Mouse (Mus musculus): ENCODE measurements around the gene Tbc1d10c. TPM values are rescaled to one million over a fixed set of nuclear protein-coding genes. Genes with fewer than 3 reads are reported as not detected.
A peak's percentile ranks its signal among the peaks of the same experiment; 100 is the strongest.

Tbc1d10c gene
- polyA plus RNA-seq, 1 experiment from 2014 or later, result 2.0 TPM

DNA sequence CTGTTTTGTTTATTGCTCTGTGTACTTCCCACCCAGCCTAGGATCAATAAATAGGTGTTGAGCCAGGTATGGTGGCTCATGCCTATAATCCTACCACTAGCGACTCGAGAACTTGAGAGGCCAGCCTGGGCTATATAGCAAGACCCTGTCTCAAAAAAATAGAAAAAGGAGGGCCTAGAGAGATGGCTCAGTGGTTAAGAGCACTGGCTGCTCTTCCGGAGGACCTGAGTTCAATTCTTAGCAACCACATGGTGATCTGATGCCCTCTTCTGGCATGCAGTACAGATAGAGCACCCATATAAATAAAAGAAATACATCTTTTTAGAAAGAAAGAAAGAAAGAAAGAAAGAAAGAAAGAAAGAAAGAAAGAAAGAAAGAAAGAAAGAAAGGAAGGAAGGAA lies 12.1 kb upstream of the Tbc1d10c start:
- WGBS, result 53% methylated on average over 3 of the region's 3 CpGs
- peaks cover 8% of the 10 kb centered on the region; the same call in 1 of the 2 replicates for H3K36me3 ChIP-seq (ENCODE audit: control insufficient read depth, insufficient read depth)
- H3K9ac ChIP-seq (ENCODE audit: low read depth, low read length), result no peak overlapping the region
- no peak overlapping the region for H3K4me3 ChIP-seq (ENCODE audit: low read depth, low read length)
- TF ChIP-seq CTCF (IDR thresholded peaks at IDR 0.05; ENCODE audit: low read depth), result peak; percentile 37
- H3K27ac ChIP-seq (ENCODE audit: low read depth, low read length), result no peak overlapping the region
- no peak for ATAC-seq
- peaks cover 12% of the 10 kb centered on the region; the same call in 1 of the 2 replicates for H3K4me1 ChIP-seq (replicated peaks; ENCODE audit: control insufficient read depth, insufficient read depth, low read length)
- no peak overlapping the region for H3K4me2 ChIP-seq (replicated peaks; ENCODE audit: low read depth)
- 0 out of 2 replicates have a peak, but pooled peaks cover 2% of the 10 kb centered on the region for H3K27me3 ChIP-seq (replicated peaks; ENCODE audit: control insufficient read depth, insufficient read depth, low read length)
- no peaks in the 10 kb centered on the region for H3K9me3 ChIP-seq (ENCODE audit: control insufficient read depth)

DNA sequence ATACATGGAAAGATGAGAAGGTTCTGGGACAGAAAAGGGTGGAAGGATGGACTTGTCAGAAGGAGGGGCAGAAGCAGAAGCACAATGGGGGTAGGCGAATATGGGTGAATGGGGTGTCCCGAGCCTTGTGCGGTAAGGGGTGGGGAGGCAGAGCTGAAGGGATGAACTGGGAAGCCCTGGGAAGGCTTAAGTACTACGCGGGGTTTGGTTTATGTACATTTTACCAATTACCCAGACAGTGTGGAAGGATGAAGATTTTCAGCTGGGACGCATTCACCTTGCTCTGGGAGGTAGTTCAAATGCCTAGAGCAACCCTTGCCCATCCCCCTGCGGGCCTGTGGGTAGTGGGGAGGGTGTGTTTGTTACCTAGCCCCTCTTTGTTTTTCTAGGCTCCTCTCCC lies 11.1 kb upstream of the Tbc1d10c start:
- H3K4me1 ChIP-seq (replicated peaks; ENCODE audit: control insufficient read depth, insufficient read depth, low read length), result peaks cover 12% of the 10 kb centered on the region; the same call in 1 of the 2 replicates
- H3K27me3 ChIP-seq (replicated peaks; ENCODE audit: control insufficient read depth, insufficient read depth, low read length), result 0 out of 2 replicates have a peak, but pooled peaks cover 2% of the 10 kb centered on the region
- ATAC-seq, result no peak
- H3K36me3 ChIP-seq (ENCODE audit: control insufficient read depth, insufficient read depth), result peaks cover 14% of the 10 kb centered on the region; the same call in 1 of the 2 replicates
- no peaks in the 10 kb centered on the region for H3K9me3 ChIP-seq (ENCODE audit: control insufficient read depth)
- peak overlapping the region; percentile 91 for H3K4me2 ChIP-seq (replicated peaks; ENCODE audit: low read depth)
- H3K27ac ChIP-seq (ENCODE audit: low read depth, low read length), result 0 out of 2 replicates have a peak overlapping the region, but pooled peaks have one; percentile 0
- peak overlapping the region; percentile 74 for H3K9ac ChIP-seq (ENCODE audit: low read depth, low read length)
- no peak for TF ChIP-seq CTCF (IDR thresholded peaks at IDR 0.05; ENCODE audit: low read depth)
- peak overlapping the region; percentile 70 for H3K4me3 ChIP-seq (ENCODE audit: low read depth, low read length)
- WGBS, result 25% methylated on average over 7 of the region's 7 CpGs

DNA sequence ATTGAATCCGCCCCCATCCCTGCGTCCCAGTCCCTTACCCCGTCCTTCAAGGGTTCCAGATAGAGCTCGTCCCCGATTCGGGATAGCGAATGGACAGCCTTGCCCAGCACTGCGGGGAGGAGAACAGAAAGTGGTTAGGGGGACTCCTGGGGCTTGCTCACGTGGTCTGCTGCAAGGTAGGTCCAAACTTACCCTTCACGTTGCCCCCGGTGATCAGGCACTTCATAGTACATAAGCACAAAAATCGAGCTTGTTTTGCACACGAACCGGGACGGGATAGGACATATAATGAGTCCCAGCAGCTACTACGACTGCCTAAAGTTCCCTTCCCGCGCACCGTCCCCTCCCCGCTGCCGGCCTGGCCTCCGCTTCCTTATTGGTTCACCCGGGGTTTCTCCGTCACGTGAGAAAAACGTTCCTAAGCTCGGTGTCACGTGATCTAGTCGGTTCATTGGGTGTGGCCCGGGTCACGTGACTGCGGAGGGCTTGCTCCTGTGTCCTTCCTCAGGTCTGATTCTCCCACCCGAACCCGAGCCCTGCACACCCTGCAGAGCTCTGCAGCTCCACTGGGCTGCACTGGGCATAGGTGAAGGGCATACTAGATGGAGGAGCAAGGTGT lies 10.3 kb upstream of the Tbc1d10c start, which contains the start of gene Rad9a:
Rad9a (minus strand) TSS at position 372 of the 619 bp plus-strand sequence.
- Histone ChIP-seq H3K9ac (ENCODE audit: low read depth, low read length) (peak within 1 kb of the TSS; percentile 74), H3K4me2 (replicated peaks; ENCODE audit: low read depth) (peak within 1 kb of the TSS; percentile 91), H3K4me1 (replicated peaks; ENCODE audit: control insufficient read depth, insufficient read depth, low read length) (peaks cover 12% of the 10 kb centered on the region), H3K9me3 (ENCODE audit: control insufficient read depth) (no peaks in the 10 kb centered on the region), H3K27ac (ENCODE audit: low read depth, low read length) (peak within 1 kb of the TSS; percentile 60), H3K4me3 (ENCODE audit: low read depth, low read length) (peak within 1 kb of the TSS; percentile 70), H3K27me3 (replicated peaks; ENCODE audit: control insufficient read depth, insufficient read depth, low read length) (0 out of 2 replicates have a peak, but pooled peaks cover 2% of the 10 kb centered on the region), H3K36me3 (ENCODE audit: control insufficient read depth, insufficient read depth) (peaks cover 20% of the 10 kb centered on the region)
- peak; percentile 78 for ATAC-seq
- under 1% methylated on average over 34 of the region's 34 CpGs for WGBS
- TF ChIP-seq CTCF (IDR thresholded peaks at IDR 0.05; ENCODE audit: low read depth), result no peak

DNA sequence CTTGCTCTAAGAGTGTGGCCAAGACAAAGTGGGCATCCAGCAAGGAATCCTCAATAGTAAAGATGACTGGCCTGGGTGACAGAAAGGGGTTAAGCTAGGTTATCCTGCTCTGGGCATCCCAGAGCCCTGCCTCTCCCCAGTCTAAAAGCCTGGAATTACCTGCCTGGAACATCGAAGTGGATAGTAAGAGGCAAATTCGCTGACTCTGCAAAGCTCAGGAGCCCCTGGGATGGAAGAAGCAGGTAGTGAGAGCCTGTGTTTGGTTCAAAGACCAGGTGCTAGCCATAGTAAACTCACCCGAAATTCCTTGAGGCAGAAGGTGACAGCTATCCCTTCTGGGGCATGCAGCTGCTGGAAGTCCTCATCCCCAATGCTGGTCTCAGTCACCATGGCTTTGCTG lies 6.1 kb upstream of the Tbc1d10c start:
- no peak overlapping the region for H3K27ac ChIP-seq (ENCODE audit: low read depth, low read length)

DNA sequence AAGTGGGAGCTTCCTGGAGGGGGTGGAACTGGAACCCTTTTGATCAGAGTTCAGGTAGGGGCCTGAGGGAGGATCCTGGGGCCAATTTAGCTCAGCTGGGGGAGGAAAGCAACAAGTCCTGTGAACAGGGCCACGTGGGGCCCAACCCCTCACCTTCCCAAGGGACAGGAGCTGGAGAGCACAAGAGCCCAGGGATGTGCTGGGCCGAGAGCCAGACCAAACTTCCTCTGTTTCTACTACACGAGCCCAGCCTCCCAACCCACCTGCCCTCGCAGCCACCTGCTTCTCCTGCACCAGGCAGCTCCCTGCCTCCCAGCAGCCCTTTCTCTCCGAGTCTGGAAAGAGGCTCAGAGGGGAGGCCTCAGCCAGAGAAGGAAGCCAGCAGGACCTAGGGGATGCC lies 5.5 kb upstream of the Tbc1d10c start:
- Histone ChIP-seq H3K4me3 (ENCODE audit: low read depth, low read length) (no peak overlapping the region), H3K9ac (ENCODE audit: low read depth, low read length) (no peak overlapping the region), H3K27ac (ENCODE audit: low read depth, low read length) (peak overlapping the region; percentile 36; the same call in 1 of the 2 replicates), H3K36me3 (ENCODE audit: control insufficient read depth, insufficient read depth) (peaks cover 46% of the 10 kb centered on the region), H3K9me3 (ENCODE audit: control insufficient read depth) (no peaks in the 10 kb centered on the region), H3K4me2 (replicated peaks; ENCODE audit: low read depth) (no peak overlapping the region), H3K27me3 (replicated peaks; ENCODE audit: control insufficient read depth, insufficient read depth, low read length) (no peaks in the 10 kb centered on the region), H3K4me1 (replicated peaks; ENCODE audit: control insufficient read depth, insufficient read depth, low read length) (peaks cover 14% of the 10 kb centered on the region)
- WGBS, result 11% methylated on average over 5 of the region's 5 CpGs
- no peak for ATAC-seq
- no peak for TF ChIP-seq CTCF (IDR thresholded peaks at IDR 0.05; ENCODE audit: low read depth)

More for the DNA sequence above, 6.1 kb upstream of the Tbc1d10c start:
- Histone ChIP-seq H3K4me2 (replicated peaks; ENCODE audit: low read depth) (no peak overlapping the region), H3K4me1 (replicated peaks; ENCODE audit: control insufficient read depth, insufficient read depth, low read length) (peaks cover 18% of the 10 kb centered on the region), H3K9ac (ENCODE audit: low read depth, low read length) (no peak overlapping the region), H3K9me3 (ENCODE audit: control insufficient read depth) (no peaks in the 10 kb centered on the region), H3K27me3 (replicated peaks; ENCODE audit: control insufficient read depth, insufficient read depth, low read length) (no peaks in the 10 kb centered on the region), H3K36me3 (ENCODE audit: control insufficient read depth, insufficient read depth) (peaks cover 46% of the 10 kb centered on the region), H3K4me3 (ENCODE audit: low read depth, low read length) (no peak overlapping the region)
- WGBS, result 64% methylated on average over 3 of the region's 3 CpGs
- ATAC-seq, result no peak
- TF ChIP-seq CTCF (IDR thresholded peaks at IDR 0.05; ENCODE audit: low read depth), result no peak

DNA sequence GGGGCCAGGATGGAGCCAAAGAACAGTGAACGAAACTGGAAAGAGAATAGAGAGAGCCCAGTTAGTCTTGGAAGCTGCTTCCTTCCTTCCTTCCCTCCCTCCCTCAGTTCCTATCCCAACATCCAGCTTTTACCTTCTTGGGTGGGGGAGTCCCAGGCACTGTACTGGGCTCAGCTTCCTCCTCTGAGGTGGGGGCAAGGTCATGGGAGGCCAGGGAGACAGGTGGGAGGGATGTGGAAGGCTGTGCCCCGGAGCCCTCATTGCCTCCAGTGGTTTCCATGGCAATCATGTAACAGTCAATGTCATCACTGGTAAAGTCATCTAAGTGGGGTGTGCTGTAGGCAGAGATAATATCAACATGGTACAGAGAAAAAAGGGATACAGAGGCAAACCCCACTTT lies 5.0 kb upstream of the Tbc1d10c start:
- H3K36me3 ChIP-seq (ENCODE audit: control insufficient read depth, insufficient read depth), result peaks cover 46% of the 10 kb centered on the region
- peaks cover 14% of the 10 kb centered on the region for H3K4me1 ChIP-seq (replicated peaks; ENCODE audit: control insufficient read depth, insufficient read depth, low read length)
- no peak for ATAC-seq
- H3K27ac ChIP-seq (ENCODE audit: low read depth, low read length), result no peak overlapping the region
- no peak overlapping the region for H3K4me2 ChIP-seq (replicated peaks; ENCODE audit: low read depth)
- no peaks in the 10 kb centered on the region for H3K9me3 ChIP-seq (ENCODE audit: control insufficient read depth)
- no peak overlapping the region for H3K4me3 ChIP-seq (ENCODE audit: low read depth, low read length)
- no peak overlapping the region for H3K9ac ChIP-seq (ENCODE audit: low read depth, low read length)
- WGBS, result 42% methylated on average over 2 of the region's 2 CpGs
- no peaks in the 10 kb centered on the region for H3K27me3 ChIP-seq (replicated peaks; ENCODE audit: control insufficient read depth, insufficient read depth, low read length)
- TF ChIP-seq CTCF (IDR thresholded peaks at IDR 0.05; ENCODE audit: low read depth), result no peak
